Mouse (Mus musculus) ES-E14 (cell line): ENCODE results near the gene Lhx6. TPM values are rescaled to one million over a fixed set of nuclear protein-coding genes. Genes with fewer than 3 reads are reported as not detected.
"Not testable (repeated sequence)": the region's sequence is repeated elsewhere in the genome, so short reads cannot be mapped to it uniquely, and the experiment has no call there.

ENCODE experiments used
- DNase-seq: peaks from one replicate; pipeline ENCODE4 v3.0.0-alpha.2; 2013; ENCODE audit warnings: low read depth, low spot score
- H3K27ac ChIP-seq: 2 replicates; pipeline ENCODE4 v1.5.1; 2012; ENCODE audit warnings: low read depth, mild to moderate bottlenecking, low read length, moderate library complexity, mixed read lengths; ENCODE audit not compliant: poor library complexity, insufficient read depth, severe bottlenecking
- H3K36me3 ChIP-seq: 2 replicates; pipeline ENCODE4 v1.6.1; 2012; ENCODE audit warnings: mild to moderate bottlenecking, low read length, moderate library complexity, mixed read lengths; ENCODE audit not compliant: control insufficient read depth, poor library complexity, insufficient read depth, severe bottlenecking
- H3K4me1 ChIP-seq, 2 experiments: fragments of 150-350 bp in 1 of 2; sonication (generic) in 1 of 2; 2 replicates each; pipeline ENCODE4 v1.6.1; 2012; ENCODE audit warnings: low read length in 2 of 2, mild to moderate bottlenecking in 1 of 2, mixed read lengths in 1 of 2; ENCODE audit not compliant: control insufficient read depth in 2 of 2, insufficient read depth in 2 of 2, poor library complexity in 1 of 2
- H3K4me3 ChIP-seq, 2 experiments: fragments of 150-350 bp in 1 of 2; sonication (generic) in 1 of 2; 2 replicates each; pipeline ENCODE4 v1.5.1; 2012; ENCODE audit warnings: low read length in 2 of 2, low read depth in 1 of 2, mild to moderate bottlenecking in 1 of 2, mixed read lengths in 1 of 2; ENCODE audit not compliant: insufficient read depth in 1 of 2, poor library complexity in 1 of 2, severe bottlenecking in 1 of 2
- H3K9ac ChIP-seq: 2 replicates; pipeline ENCODE4 v1.6.1; 2012; ENCODE audit warnings: low read depth, mild to moderate bottlenecking, low read length, mixed read lengths; ENCODE audit not compliant: poor library complexity, insufficient read depth, severe bottlenecking
- H3K9me3 ChIP-seq: fragments of 150-350 bp; sonication (generic); 2 replicates; pipeline ENCODE4 v1.6.1; 2012; ENCODE audit warnings: low read depth, mild to moderate bottlenecking, low read length; ENCODE audit not compliant: control insufficient read depth, insufficient read depth
- CHD2 ChIP-seq: IDR thresholded peaks from 2 replicates; pipeline ENCODE4 v1.6.1; 2014; ENCODE audit warnings: mild to moderate bottlenecking, low read depth, low read length, inconsistent platforms
- HCFC1 ChIP-seq: IDR thresholded peaks from 2 replicates; pipeline ENCODE4 v1.6.1; 2012; ENCODE audit warnings: low read length, inconsistent platforms, borderline replicate concordance; ENCODE audit not compliant: insufficient read depth
- MAFK ChIP-seq: IDR thresholded peaks from 2 replicates; pipeline ENCODE4 v1.6.1; 2014; ENCODE audit warnings: mild to moderate bottlenecking, low read depth, low read length, inconsistent platforms; ENCODE audit not compliant: insufficient read depth
- ZC3H11A ChIP-seq: IDR thresholded peaks from 2 replicates; pipeline ENCODE4 v1.6.1; 2012; ENCODE audit warnings: low read depth, mild to moderate bottlenecking, inconsistent platforms, low read length, borderline replicate concordance
- ZNF384 ChIP-seq: IDR thresholded peaks from 2 replicates; pipeline ENCODE4 v1.6.1; 2012; ENCODE audit warnings: low read depth, low read length, inconsistent platforms
- in situ Hi-C, 2 experiments: fragments of 600-800 bp; cut with MboI; formaldehyde crosslinking; loops; one replicate each; pipeline ENCODE4 v1.15.1; 2025; ENCODE audit warnings: low sequenced_read_pairs in 2 of 2, inconsistent platforms in 1 of 2; ENCODE audit not compliant: unreplicated experiment in 2 of 2
- total RNA-seq: library from RNA; depleted of rRNA; stranded (reverse); fragments of 300-350 nt; gene quantifications from 2 replicates; pipeline ENCODE4 v1.2.3, GENCODE M21; 2012; rRNA removed

Lhx6 gene
- 1.8 and 2.5 TPM in 2 replicates for total RNA-seq

GRCm38 (mm10) chr2:36104956-36105741, at the start of gene Lhx6:
Lhx6 (minus strand) TSS chr2:36105408.
- no peak within 1 kb of the TSS for H3K27ac ChIP-seq
- peak within 1 kb of the TSS; percentile 20; the same call in 1 of the 2 replicates for H3K9ac ChIP-seq
- no peaks in the 10 kb centered on the region for H3K36me3 ChIP-seq
- in situ Hi-C loops, result no loop called here
- peaks cover 0 to 6% of the 10 kb centered on the region in 2 experiments; a peak in 1 of 4 replicates for H3K4me1 ChIP-seq
- TF ChIP-seq CHD2, result no peak
- TF ChIP-seq ZNF384, result no peak
- TF ChIP-seq HCFC1, result no peak
- no peak for TF ChIP-seq ZC3H11A
- TF ChIP-seq MAFK, result no peak
- H3K9me3 ChIP-seq, result no peaks in the 10 kb centered on the region
- DNase-seq, result no peak
- peak within 1 kb of the TSS; percentile 51 to 56 for H3K4me3 ChIP-seq

- H3K9ac ChIP-seq, H3K4me3 ChIP-seq, H3K9me3 ChIP-seq, in situ Hi-C loops, H3K27ac ChIP-seq, DNase-seq, H3K36me3 ChIP-seq, H3K4me1 ChIP-seq: not testable (repeated sequence)
Observed at GRCm38 (mm10) chr2:36152401-36152800, 47.2 kb upstream of the Lhx6 start.

GRCm38 (mm10) chr2:36148876-36149365, 43.7 kb upstream of the Lhx6 start:
- no peaks in the 10 kb centered on the region for H3K9me3 ChIP-seq
- H3K4me1 ChIP-seq, result no peaks in the 10 kb centered on the region
- no peak overlapping the region for H3K9ac ChIP-seq
- 0 out of 2 replicates have a peak, but pooled peaks cover 2% of the 10 kb centered on the region for H3K36me3 ChIP-seq
- no peak for TF ChIP-seq ZNF384
- TF ChIP-seq CHD2, result no peak
- no peak overlapping the region for H3K27ac ChIP-seq
- in situ Hi-C loops, result no loop called here
- H3K4me3 ChIP-seq, result no peak overlapping the region
- no peak for DNase-seq

GRCm38 (mm10) chr2:36139096-36139495, 33.9 kb upstream of the Lhx6 start:
- H3K4me3 ChIP-seq, result no peak overlapping the region
- H3K27ac ChIP-seq, result no peak overlapping the region
- in situ Hi-C loops, result no loop called here
- no peak overlapping the region for H3K9ac ChIP-seq
- no peaks in the 10 kb centered on the region for H3K9me3 ChIP-seq
- DNase-seq, result no peak
- TF ChIP-seq CHD2 (no peak), HCFC1 (no peak), ZNF384 (no peak), MAFK (no peak), ZC3H11A (no peak)
- H3K4me1 ChIP-seq, result no peaks in the 10 kb centered on the region
- no peaks in the 10 kb centered on the region; the same call in 1 of the 2 replicates for H3K36me3 ChIP-seq

- H3K36me3 ChIP-seq, result peaks cover 2% of the 10 kb centered on the region; the same call in 1 of the 2 replicates
Observed at GRCm38 (mm10) chr2:36136300-36136941, 31.2 kb upstream of the Lhx6 start, which contains the start of the genes Mrrf and Rbm18. Mrrf (plus strand) TSS chr2:36136389. Rbm18 (minus strand) TSS chr2:36136773.

More at GRCm38 (mm10) chr2:36136300-36136941, 31.2 kb upstream of the Lhx6 start, which contains the start of the genes Mrrf and Rbm18:
- peak within 1 kb of the TSS; percentile 91 to 96 for H3K4me3 ChIP-seq
- peak; percentile 76; the same call in 1 of the 2 replicates for TF ChIP-seq HCFC1
- no peak for TF ChIP-seq CHD2
- TF ChIP-seq ZNF384, result no peak
- no peak for TF ChIP-seq ZC3H11A
- peak within 1 kb of the TSS; percentile 54; the same call in 1 of the 2 replicates for H3K27ac ChIP-seq
- in situ Hi-C loops, result no loop called here
- H3K9ac ChIP-seq, result peak within 1 kb of the TSS; percentile 96
- H3K9me3 ChIP-seq, result no peaks in the 10 kb centered on the region
- DNase-seq, result peak; percentile 78
- no peaks in the 10 kb centered on the region for H3K4me1 ChIP-seq
